Mouse (Mus musculus) lung, adult 2 months (tissue): ENCODE results near the gene 1600002K03Rik.

Source experiments
- CTCF ChIP-seq: fragments of 200-500 bp; IDR thresholded peaks from 2 replicates; pipeline ENCODE4 v1.5.1; 2011; ENCODE audit warnings: mild to moderate bottlenecking, low read length, control low read depth; ENCODE audit not compliant: insufficient read depth
- POLR2A ChIP-seq: fragments of 200-500 bp; IDR thresholded peaks from 2 replicates; pipeline ENCODE4 v1.6.1; 2011; ENCODE audit warnings: low read depth, mild to moderate bottlenecking, control low read depth, low read length, borderline replicate concordance; ENCODE audit errors: extremely low read depth

DNA sequence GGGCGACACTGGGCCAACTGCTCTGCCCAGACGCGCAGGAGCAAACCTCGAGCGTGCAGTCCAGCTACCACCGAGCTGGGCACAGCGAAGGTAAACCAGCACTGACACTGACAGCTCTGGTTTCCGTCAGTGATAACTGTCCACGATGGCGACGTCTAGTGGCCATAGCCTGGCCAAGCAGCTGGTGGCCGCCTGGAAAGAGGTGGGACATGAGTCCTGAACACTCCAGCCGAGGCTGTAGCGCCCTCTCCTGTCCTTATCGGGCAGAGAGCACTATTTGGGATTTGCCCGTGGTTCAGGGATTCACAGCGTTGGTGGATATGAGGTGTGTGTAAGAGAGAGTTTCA is 7.8 kb upstream of the 1600002K03Rik start:
- TF ChIP-seq POLR2A: peak; percentile 98
- peak; percentile 99 for TF ChIP-seq CTCF
